Mouse (Mus musculus) midbrain, embryonic 10.5 days (tissue): Measurements from ENCODE around the gene Wdr63. TPM values are rescaled to one million over a fixed set of nuclear protein-coding genes. Genes with fewer than 3 reads are reported as not detected.

ENCODE experiments used
- DNase-seq: peaks from one replicate; pipeline ENCODE4 v3.0.0-alpha.2; 2017; ENCODE audit warnings: low spot score
- H3K27ac ChIP-seq: fragments of 300-500 bp; sonication (generic); replicated peaks from 2 replicates; pipeline ENCODE4 v1.5.1; 2016; ENCODE audit warnings: mild to moderate bottlenecking
- H3K27me3 ChIP-seq: fragments of 300-500 bp; sonication (generic); 2 replicates; pipeline ENCODE4 v1.6.1; 2016; ENCODE audit warnings: low read depth, mild to moderate bottlenecking; ENCODE audit not compliant: poor library complexity, severe bottlenecking
- H3K36me3 ChIP-seq: fragments of 300-500 bp; sonication (generic); 2 replicates; pipeline ENCODE4 v1.6.1; 2016; ENCODE audit warnings: mild to moderate bottlenecking, moderate library complexity
- H3K4me1 ChIP-seq: fragments of 300-500 bp; sonication (generic); 2 replicates; pipeline ENCODE4 v1.6.1; 2016
- H3K4me3 ChIP-seq: fragments of 300-500 bp; sonication (generic); 2 replicates; pipeline ENCODE4 v1.5.1; 2016; ENCODE audit warnings: mild to moderate bottlenecking, moderate library complexity
- H3K9me3 ChIP-seq: fragments of 300-500 bp; sonication (generic); replicated peaks from 2 replicates; pipeline ENCODE4 v1.6.1; 2016; ENCODE audit warnings: mild to moderate bottlenecking
- WGBS: fragments of 180-500 bp; shearing (Covaris S2); methylation state at CpG from one replicate; pipeline ENCODE4 v1.1.7; 2016; 5-methylcytosine and 5-hydroxymethylcytosine counted together
- polyA plus RNA-seq: library from polyadenylated mRNA; unstranded; fragments of >200 nt; fragmentation: Nextera tagmentation; extraction: Ambion mirVana; gene quantifications from 2 replicates; pipeline ENCODE4 v1.2.1, GENCODE M21; 2016

Gene Wdr63
- 0.17 and 0.19 TPM in 2 replicates for polyA plus RNA-seq

- H3K4me3 ChIP-seq, result peak within 1 kb of the TSS; percentile 61
- WGBS, result 11% methylated on average over 18 of the region's 18 CpGs
- peak within 1 kb of the TSS; percentile 79 for H3K27ac ChIP-seq
- H3K36me3 ChIP-seq, result no peaks in the 10 kb centered on the region
- DNase-seq, result peak; percentile 73
- peaks cover 7% of the 10 kb centered on the region for H3K4me1 ChIP-seq
- peaks cover 11% of the 10 kb centered on the region for H3K27me3 ChIP-seq
- H3K9me3 ChIP-seq, result no peaks in the 10 kb centered on the region; the same call in 1 of the 2 replicates
Measured at GRCm38 (mm10) chr3:146107921-146108571, at the start of gene Wdr63. Gene Wdr63 (minus strand): TSS chr3:146108130.

- no peaks in the 10 kb centered on the region for H3K9me3 ChIP-seq
- no peak overlapping the region for H3K4me3 ChIP-seq
- no peaks in the 10 kb centered on the region for H3K36me3 ChIP-seq
- H3K4me1 ChIP-seq, result peaks cover 9% of the 10 kb centered on the region
- peaks cover 14% of the 10 kb centered on the region for H3K27me3 ChIP-seq
- no peak for DNase-seq
- H3K27ac ChIP-seq, result no peak overlapping the region
- 81% methylated on average over 2 of the region's 2 CpGs for WGBS
Measured at GRCm38 (mm10) chr3:146156811-146157210, 48.9 kb upstream of the Wdr63 start.

- Histone ChIP-seq H3K27ac (no peak overlapping the region), H3K36me3 (no peaks in the 10 kb centered on the region), H3K4me1 (peaks cover 9% of the 10 kb centered on the region), H3K27me3 (peaks cover 23% of the 10 kb centered on the region), H3K9me3 (no peaks in the 10 kb centered on the region), H3K4me3 (no peak overlapping the region)
- 84% methylated on average over 13 of the region's 13 CpGs for WGBS
- no peak for DNase-seq
Measured at GRCm38 (mm10) chr3:146155628-146156576, 48.0 kb upstream of the Wdr63 start.

- Histone ChIP-seq H3K4me1 (peaks cover 27% of the 10 kb centered on the region), H3K36me3 (no peaks in the 10 kb centered on the region), H3K9me3 (no peaks in the 10 kb centered on the region), H3K4me3 (no peak overlapping the region), H3K27me3 (peaks cover 41% of the 10 kb centered on the region), H3K27ac (no peak overlapping the region)
- 38% methylated on average over 12 of the region's 12 CpGs for WGBS
- DNase-seq, result peak; percentile 25
Measured at GRCm38 (mm10) chr3:146153862-146154611, 46.1 kb upstream of the Wdr63 start.

GRCm38 (mm10) chr3:146152913-146153312 is 45.0 kb upstream of the Wdr63 start:
- Histone ChIP-seq H3K27ac (no peak overlapping the region), H3K36me3 (no peaks in the 10 kb centered on the region), H3K27me3 (peaks cover 49% of the 10 kb centered on the region), H3K9me3 (no peaks in the 10 kb centered on the region), H3K4me3 (no peak overlapping the region), H3K4me1 (peaks cover 27% of the 10 kb centered on the region)
- 77% methylated on average over 2 of the region's 2 CpGs for WGBS
- DNase-seq, result no peak

DNA sequence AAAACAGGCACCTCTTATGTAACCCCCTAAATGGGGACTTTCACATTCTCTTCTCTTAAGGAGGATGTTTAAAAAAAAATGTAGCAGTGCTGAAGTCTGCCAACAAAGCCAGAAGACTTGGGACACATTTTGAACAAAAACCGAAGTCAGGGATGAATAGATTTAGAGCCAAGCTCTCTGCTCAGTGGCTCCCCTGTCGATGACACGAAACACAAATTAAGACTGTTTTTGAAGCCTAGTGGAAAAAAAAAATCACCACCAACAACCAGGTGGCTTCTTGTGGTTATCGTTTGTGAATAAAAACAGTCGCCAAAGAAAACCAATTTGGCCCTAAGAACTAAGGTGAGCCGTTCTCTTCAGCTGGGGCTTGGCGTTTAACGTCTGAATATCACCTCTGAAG is 44.4 kb upstream of the Wdr63 start:
- Histone ChIP-seq H3K27ac (no peak overlapping the region), H3K4me1 (peaks cover 27% of the 10 kb centered on the region), H3K4me3 (no peak overlapping the region), H3K27me3 (peaks cover 49% of the 10 kb centered on the region), H3K9me3 (no peaks in the 10 kb centered on the region), H3K36me3 (no peaks in the 10 kb centered on the region)
- 92% methylated on average over 8 of the region's 8 CpGs for WGBS
- no peak for DNase-seq

- H3K27ac ChIP-seq, result no peak overlapping the region
- no peak overlapping the region for H3K4me3 ChIP-seq
- no peaks in the 10 kb centered on the region for H3K9me3 ChIP-seq
- peaks cover 27% of the 10 kb centered on the region for H3K4me1 ChIP-seq
- H3K27me3 ChIP-seq, result peaks cover 49% of the 10 kb centered on the region
- no peaks in the 10 kb centered on the region for H3K36me3 ChIP-seq
- 95% methylated on average over 8 of the region's 8 CpGs for WGBS
- DNase-seq, result no peak
Measured at GRCm38 (mm10) chr3:146151755-146152154, 43.8 kb upstream of the Wdr63 start.

DNA sequence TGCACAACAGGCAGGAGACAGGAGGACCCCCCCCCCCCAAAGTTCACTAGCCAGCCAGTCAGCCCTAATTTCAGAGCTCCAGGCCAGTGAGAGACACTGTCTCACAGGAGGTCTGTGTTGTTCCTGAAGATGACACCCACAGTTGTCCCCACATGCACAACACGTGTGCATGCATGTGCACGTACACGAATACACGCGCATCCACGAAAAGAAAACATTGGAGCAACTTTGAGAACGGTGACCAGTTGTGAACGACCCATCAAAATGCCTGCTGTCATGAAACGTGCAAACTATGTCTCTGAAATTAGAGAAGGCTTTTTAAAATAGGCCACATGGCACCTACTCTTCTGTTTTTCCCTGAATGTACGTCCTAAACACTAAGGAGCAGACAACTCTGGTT is 43.4 kb upstream of the Wdr63 start:
- Histone ChIP-seq H3K27me3 (peaks cover 49% of the 10 kb centered on the region), H3K27ac (no peak overlapping the region), H3K4me3 (no peak overlapping the region), H3K4me1 (peaks cover 27% of the 10 kb centered on the region), H3K36me3 (no peaks in the 10 kb centered on the region), H3K9me3 (no peaks in the 10 kb centered on the region)
- WGBS, result 94% methylated on average over 10 of the region's 10 CpGs
- DNase-seq, result no peak

DNA sequence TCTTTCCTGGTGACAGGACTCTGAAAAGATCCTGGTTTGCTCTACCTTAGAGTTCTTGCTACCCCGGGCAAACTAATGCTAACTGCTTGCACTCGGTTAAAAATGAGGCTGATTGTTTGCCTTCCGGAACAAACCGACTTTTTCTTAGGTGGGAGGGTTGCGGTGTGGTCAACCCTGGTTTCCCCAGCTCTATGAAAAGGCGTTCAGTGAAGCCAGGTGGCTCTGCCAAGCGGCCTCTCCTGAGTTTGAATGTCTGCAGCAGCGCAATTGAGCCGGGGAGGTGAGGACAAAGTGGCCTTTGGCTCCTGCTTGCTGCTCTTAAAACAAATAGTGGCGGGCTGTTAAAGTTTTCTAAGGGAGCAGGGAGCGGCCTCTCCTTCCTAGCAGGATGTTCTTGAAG is 42.6 kb upstream of the Wdr63 start:
- 33% methylated on average over 11 of the region's 11 CpGs for WGBS
- peak; percentile 19 for DNase-seq
- H3K27ac ChIP-seq, result no peak overlapping the region; the same call in 1 of the 2 replicates
- peaks cover 49% of the 10 kb centered on the region for H3K27me3 ChIP-seq
- H3K4me1 ChIP-seq, result peaks cover 27% of the 10 kb centered on the region
- H3K9me3 ChIP-seq, result no peaks in the 10 kb centered on the region
- no peaks in the 10 kb centered on the region for H3K36me3 ChIP-seq
- peak overlapping the region; percentile 61 for H3K4me3 ChIP-seq

GRCm38 (mm10) chr3:146150058-146150400 is 42.1 kb upstream of the Wdr63 start:
- Histone ChIP-seq H3K36me3 (no peaks in the 10 kb centered on the region), H3K4me1 (peaks cover 27% of the 10 kb centered on the region), H3K27ac (no peak overlapping the region; the same call in 1 of the 2 replicates), H3K9me3 (no peaks in the 10 kb centered on the region), H3K27me3 (peaks cover 49% of the 10 kb centered on the region), H3K4me3 (peak overlapping the region; percentile 61)
- DNase-seq, result peak; percentile 38
- WGBS, result 2% methylated on average over 26 of the region's 26 CpGs

DNA sequence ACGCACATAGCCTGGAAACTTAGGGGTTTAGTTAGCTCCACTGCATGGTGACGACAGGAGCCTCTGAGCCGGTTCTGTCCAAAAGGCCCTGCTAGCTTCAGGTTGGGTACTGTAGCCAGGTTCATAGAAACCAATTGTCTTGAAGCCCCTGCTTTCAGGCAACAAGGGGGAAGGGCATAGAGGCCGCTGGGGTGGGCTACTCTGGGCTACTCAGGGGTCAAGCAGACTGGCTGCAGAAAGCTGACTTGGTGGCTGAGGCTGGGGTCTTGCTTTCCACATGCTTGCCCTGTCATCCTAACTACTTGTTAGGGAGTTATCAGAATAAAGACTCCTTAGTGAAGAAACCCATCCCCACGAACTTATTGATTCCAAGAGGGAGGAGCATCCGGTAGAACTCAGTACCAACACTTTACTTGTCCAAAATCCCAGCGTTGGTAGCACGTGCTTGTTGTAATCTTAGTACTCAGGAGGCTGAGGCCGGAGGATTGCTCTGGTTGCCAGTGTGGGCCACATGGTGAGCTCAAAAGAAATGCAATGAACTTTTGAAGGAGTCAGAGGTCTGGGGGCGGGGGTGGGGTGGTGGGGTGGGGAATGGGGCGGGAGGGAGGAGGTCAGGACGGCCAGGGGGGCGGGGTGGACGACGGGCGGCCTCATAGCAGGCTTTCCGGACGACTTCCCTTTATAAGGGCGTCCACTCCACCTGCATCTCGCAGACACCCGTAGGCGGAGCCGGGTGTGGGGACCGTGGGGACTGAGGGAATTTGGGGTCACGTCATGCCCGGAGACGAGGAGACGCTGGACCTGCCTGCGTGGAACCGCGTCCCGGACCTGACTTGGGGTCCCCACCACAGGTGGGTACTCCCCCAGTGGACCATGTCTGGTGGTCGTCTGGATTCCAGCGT is 41.5 kb upstream of the Wdr63 start, which contains the start of gene Mcoln2:
Gene Mcoln2 (plus strand): TSS at position 678 of the 902 bp plus-strand sequence.
- Histone ChIP-seq H3K9me3 (no peaks in the 10 kb centered on the region), H3K27me3 (peaks cover 49% of the 10 kb centered on the region), H3K4me1 (peaks cover 27% of the 10 kb centered on the region), H3K36me3 (no peaks in the 10 kb centered on the region), H3K27ac (no peak within 1 kb of the TSS; the same call in 1 of the 2 replicates), H3K4me3 (peak within 1 kb of the TSS; percentile 61)
- DNase-seq, result peak; percentile 25
- WGBS, result 16% methylated on average over 34 of the region's 34 CpGs
